Mouse (Mus musculus) CH12.LX (cell line): ENCODE results near the gene Gm5105. TPM values are rescaled to one million over a fixed set of nuclear protein-coding genes. Genes with fewer than 3 reads are reported as not detected.

Source experiments
- DNase-seq: peaks from one replicate; pipeline ENCODE4 v3.0.0-alpha.2; 2013; ENCODE audit errors: extremely low read depth
- H3K27ac ChIP-seq: 2 replicates; pipeline ENCODE4 v1.5.1; 2012; ENCODE audit warnings: low read depth, mild to moderate bottlenecking, control low read depth, moderate library complexity; ENCODE audit not compliant: insufficient read depth
- H3K27me3 ChIP-seq: replicated peaks from 2 replicates; pipeline ENCODE3; 2012; ENCODE audit warnings: inconsistent platforms
- H3K36me3 ChIP-seq, 2 experiments: replicated peaks in 1 of 2; 2 replicates each; pipeline versions ENCODE3 to v1.6.1; 2012; ENCODE audit warnings: inconsistent platforms in 1 of 2, low read length in 1 of 2, mild to moderate bottlenecking in 1 of 2, mixed read lengths in 1 of 2, moderate library complexity in 1 of 2; ENCODE audit not compliant: control insufficient read depth in 1 of 2, insufficient read depth in 1 of 2
- H3K4me1 ChIP-seq, 2 experiments: 2 replicates each; pipeline ENCODE4 v1.6.1; 2012; ENCODE audit warnings: inconsistent platforms in 1 of 2, moderate library complexity in 1 of 2; ENCODE audit not compliant: insufficient read depth in 2 of 2, control insufficient read depth in 1 of 2
- H3K4me2 ChIP-seq: 2 replicates; pipeline ENCODE4 v1.6.1; 2012; ENCODE audit warnings: low read depth, mild to moderate bottlenecking, control low read depth; ENCODE audit not compliant: poor library complexity, insufficient read depth, severe bottlenecking
- H3K4me3 ChIP-seq, 3 experiments: fragments of 150-350 bp in 1 of 3; sonication (generic) in 1 of 3; replicated peaks in 1 of 3; 2 replicates each; pipeline versions ENCODE3 to v1.5.1; 2011 to 2012; ENCODE audit warnings: low read depth in 2 of 3, low read length in 2 of 3, mild to moderate bottlenecking in 2 of 3, moderate library complexity in 2 of 3, control low read depth in 1 of 3, improper control_type of control experiment in 1 of 3, inconsistent platforms in 1 of 3, mixed read lengths in 1 of 3; ENCODE audit not compliant: poor library complexity in 1 of 3
- H3K79me2 ChIP-seq: replicated peaks from 2 replicates; pipeline ENCODE4 v1.6.1; 2012; ENCODE audit warnings: mild to moderate bottlenecking, moderate library complexity; ENCODE audit not compliant: control insufficient read depth, poor library complexity, insufficient read depth, severe bottlenecking; ENCODE audit errors: extremely low read depth
- H3K9ac ChIP-seq: 2 replicates; pipeline ENCODE4 v1.6.1; 2012; ENCODE audit warnings: low read depth, mild to moderate bottlenecking, control low read depth, moderate library complexity; ENCODE audit not compliant: insufficient read depth
- H3K9me3 ChIP-seq: replicated peaks from 2 replicates; pipeline ENCODE3; 2012; ENCODE audit warnings: low read length, inconsistent platforms, mixed read lengths
- BHLHE40 ChIP-seq: IDR thresholded peaks from 2 replicates; pipeline ENCODE4 v1.6.1; 2011; ENCODE audit warnings: mild to moderate bottlenecking, low read depth, low read length, improper control_type of control experiment
- CHD1 ChIP-seq: IDR thresholded peaks from 2 replicates; pipeline ENCODE4 v1.6.1; 2012; ENCODE audit warnings: low read depth, low read length, improper control_type of control experiment, inconsistent platforms
- E2F4 ChIP-seq: IDR thresholded peaks from 2 replicates; pipeline ENCODE4 v1.6.1; 2011; ENCODE audit warnings: low read depth, low read length, improper control_type of control experiment; ENCODE audit not compliant: insufficient replicate concordance
- ELF1 ChIP-seq: IDR thresholded peaks from 2 replicates; pipeline ENCODE4 v1.6.1; 2014; ENCODE audit warnings: low read depth, mild to moderate bottlenecking, inconsistent platforms, low read length, improper control_type of control experiment
- ETS1 ChIP-seq: conservative IDR thresholded peaks from 2 replicates; pipeline ENCODE4 v1.6.1; 2012; ENCODE audit warnings: low read depth, mild to moderate bottlenecking, inconsistent platforms, low read length, improper control_type of control experiment, moderate library complexity
- IRF4 ChIP-seq: IDR thresholded peaks from 2 replicates; pipeline ENCODE4 v1.6.1; 2014; ENCODE audit warnings: low read depth, mild to moderate bottlenecking, inconsistent platforms, low read length, improper control_type of control experiment
- MAFK ChIP-seq: IDR thresholded peaks from 2 replicates; pipeline ENCODE4 v1.6.1; 2011; ENCODE audit warnings: low read length, improper control_type of control experiment; ENCODE audit not compliant: insufficient replicate concordance
- MAZ ChIP-seq: IDR thresholded peaks from 2 replicates; pipeline ENCODE4 v1.6.1; 2012; ENCODE audit warnings: low read depth, mild to moderate bottlenecking, inconsistent platforms, low read length, improper control_type of control experiment, moderate library complexity
- MEF2A ChIP-seq: IDR thresholded peaks from 2 replicates; pipeline ENCODE4 v1.6.1; 2014; ENCODE audit warnings: low read depth, mild to moderate bottlenecking, inconsistent platforms, low read length, improper control_type of control experiment, borderline replicate concordance
- MYC ChIP-seq: IDR thresholded peaks from 2 replicates; pipeline ENCODE4 v1.6.1; 2011; ENCODE audit warnings: low read depth, mild to moderate bottlenecking, improper control_type of control experiment, low read length
- NRF1 ChIP-seq: IDR thresholded peaks from 2 replicates; pipeline ENCODE4 v1.6.1; 2014; ENCODE audit warnings: low read depth, mild to moderate bottlenecking, inconsistent platforms, low read length, improper control_type of control experiment, moderate library complexity
- POLR2AphosphoS2 ChIP-seq: IDR thresholded peaks from 2 replicates; pipeline ENCODE4 v1.6.1; 2011; ENCODE audit warnings: low read depth, low read length, improper control_type of control experiment
- RCOR1 ChIP-seq: conservative IDR thresholded peaks from 2 replicates; pipeline ENCODE4 v1.6.1; 2012; ENCODE audit warnings: low read depth, mild to moderate bottlenecking, inconsistent platforms, low read length, improper control_type of control experiment
- SIN3A ChIP-seq: IDR thresholded peaks from 2 replicates; pipeline ENCODE4 v1.6.1; 2012; ENCODE audit warnings: low read length, improper control_type of control experiment, inconsistent platforms
- SMC3 ChIP-seq: IDR thresholded peaks from 2 replicates; pipeline ENCODE4 v1.6.1; 2011; ENCODE audit warnings: low read depth, low read length, improper control_type of control experiment
- UBTF ChIP-seq: IDR thresholded peaks from 2 replicates; pipeline ENCODE4 v1.6.1; 2012; ENCODE audit warnings: low read depth, mild to moderate bottlenecking, inconsistent platforms, low read length, improper control_type of control experiment, moderate library complexity
- USF1 ChIP-seq: IDR thresholded peaks from 2 replicates; pipeline ENCODE4 v1.6.1; 2014; ENCODE audit warnings: low read depth, mild to moderate bottlenecking, inconsistent platforms, low read length, improper control_type of control experiment
- USF2 ChIP-seq: conservative IDR thresholded peaks from 2 replicates; pipeline ENCODE4 v1.6.1; 2011; ENCODE audit warnings: low read depth, low read length, improper control_type of control experiment
- ZC3H11A ChIP-seq: IDR thresholded peaks from 2 replicates; pipeline ENCODE4 v1.6.1; 2012; ENCODE audit warnings: low read depth, mild to moderate bottlenecking, inconsistent platforms, low read length, improper control_type of control experiment
- ZMIZ1 ChIP-seq: IDR thresholded peaks from 2 replicates; pipeline ENCODE4 v1.6.1; 2012; ENCODE audit warnings: low read depth, mild to moderate bottlenecking, inconsistent platforms, low read length, improper control_type of control experiment
- ZNF384 ChIP-seq: IDR thresholded peaks from 2 replicates; pipeline ENCODE4 v1.6.1; 2012; ENCODE audit warnings: low read depth, low read length, improper control_type of control experiment, inconsistent platforms
- dilution Hi-C: fragments of 300-500 bp; cut with MboI; formaldehyde crosslinking; loops from 2 replicates; pipeline ENCODE4 v1.14.3; 2020; ENCODE audit warnings: low sequenced_read_pairs; ENCODE audit not compliant: extremely low pct_unique_long_range_greater_than_20kb, extremely low pct_ligation_motif_present
- in situ Hi-C: fragments of 300-500 bp; cut with MboI; formaldehyde crosslinking; loops from 3 replicates; pipeline ENCODE4 v1.14.3; 2019; ENCODE audit warnings: low sequenced_read_pairs, low pct_ligation_motif_present, low pct_unique_long_range_greater_than_20kb, mixed read lengths
- polyA plus RNA-seq: library from polyadenylated mRNA; unstranded; fragments of >175 nt; gene quantifications from 2 replicates; pipeline ENCODE4 v1.2.1, GENCODE M21; 2012; ENCODE audit warnings: low read depth; ENCODE audit not compliant: insufficient read length
- total RNA-seq, 2 experiments: library from RNA; depleted of rRNA; stranded (reverse); fragments of 300-350 nt in 1 of 2; fragments of >200 nt in 1 of 2; gene quantifications; 2 replicates each; pipeline ENCODE4 v1.2.3; 2012 to 2014

Gene Gm5105
- total RNA-seq (2012; rRNA removed) (0.13 TPM in 1 of 2 replicates, not detected in the other), total RNA-seq (2014; rRNA removed) (not detected in 2 replicates), polyA plus RNA-seq (not detected in 2 replicates)

- Histone ChIP-seq H3K4me2 (no peak within 1 kb of the TSS), H3K9ac (no peak within 1 kb of the TSS), H3K36me3 (no peaks in the 10 kb centered on the region), H3K27me3 (peaks cover 22% of the 10 kb centered on the region), H3K9me3 (peaks cover 2% of the 10 kb centered on the region), H3K27ac (no peak within 1 kb of the TSS), H3K4me1 (peaks cover 30 to 49% of the 10 kb centered on the region in 2 experiments), H3K4me3 (no peak within 1 kb of the TSS), H3K79me2 (no peaks in the 10 kb centered on the region)
- in situ Hi-C loops (loop anchor here (5.0 kb wide), 2 partner anchors 65 kb away; no protein-coding TSS in a partner anchor), dilution Hi-C loops (no loop called here)
- no peak for DNase-seq
- TF ChIP-seq CHD1 = no peak
- no peak for TF ChIP-seq USF1
- no peak for TF ChIP-seq IRF4
Observed at GRCm38 (mm10) chr3:138067288-138067687, at the start of gene Gm5105. Gene Gm5105, minus strand, starts transcription at chr3:138067388.

GRCm38 (mm10) chr3:138116871-138117270 lies 49.7 kb upstream of the Gm5105 start:
- dilution Hi-C loops (no loop called here), in situ Hi-C loops (no loop called here)
- no peak overlapping the region for H3K4me3 ChIP-seq
- H3K79me2 ChIP-seq = no peaks in the 10 kb centered on the region
- no peak overlapping the region for H3K4me2 ChIP-seq
- no peaks in the 10 kb centered on the region for H3K27me3 ChIP-seq
- DNase-seq = no peak
- no peak overlapping the region for H3K27ac ChIP-seq
- peaks cover 0 to 2% of the 10 kb centered on the region in 2 experiments for H3K36me3 ChIP-seq
- peaks cover 3 to 17% of the 10 kb centered on the region in 2 experiments for H3K4me1 ChIP-seq
- no peak overlapping the region for H3K9ac ChIP-seq
- H3K9me3 ChIP-seq = no peaks in the 10 kb centered on the region
- TF ChIP-seq ZMIZ1 = no peak
- TF ChIP-seq ELF1 = no peak
- TF ChIP-seq BHLHE40 = no peak
- no peak for TF ChIP-seq RCOR1
- TF ChIP-seq SIN3A = no peak
- no peak for TF ChIP-seq MEF2A
- no peak for TF ChIP-seq NRF1
- no peak for TF ChIP-seq USF2
- TF ChIP-seq ZC3H11A = no peak
- TF ChIP-seq MYC = no peak
- no peak for TF ChIP-seq MAFK
- TF ChIP-seq MAZ = no peak
- no peak for TF ChIP-seq ETS1
- TF ChIP-seq USF1 = no peak
- no peak for TF ChIP-seq E2F4
- no peak for TF ChIP-seq UBTF
- no peak for TF ChIP-seq SMC3
- TF ChIP-seq ZNF384 = no peak
- TF ChIP-seq POLR2AphosphoS2 = no peak
